Mouse (Mus musculus) retina, postnatal 7 days (tissue): ENCODE results near the gene Cpm.
"Not testable (repeated sequence)": the region's sequence is repeated elsewhere in the genome, so short reads cannot be mapped to it uniquely, and the experiment has no call there.

Experiments used
- DNase-seq: peaks from one replicate; pipeline ENCODE4 v3.0.0-alpha.2; 2012; ENCODE audit warnings: low read depth, low spot score

Gene Cpm

GRCm38 (mm10) chr10:117702024-117702833, 72.9 kb downstream of the Cpm start:
- no peak for DNase-seq

GRCm38 (mm10) chr10:117703506-117703905, 74.2 kb downstream of the Cpm start:
- DNase-seq, result no peak

- DNase-seq, result not testable (repeated sequence)
Measured at GRCm38 (mm10) chr10:117704314-117704963, 75.1 kb downstream of the Cpm start.

GRCm38 (mm10) chr10:117704964-117705335, 75.7 kb downstream of the Cpm start:
- no peak for DNase-seq

- no peak for DNase-seq
Measured at GRCm38 (mm10) chr10:117705806-117706205, 76.5 kb downstream of the Cpm start.

- no peak for DNase-seq
Measured at GRCm38 (mm10) chr10:117706440-117706839, 77.1 kb downstream of the Cpm start.

GRCm38 (mm10) chr10:117707114-117707838, 78.0 kb downstream of the Cpm start:
- no peak for DNase-seq

- no peak for DNase-seq
Measured at GRCm38 (mm10) chr10:117708376-117708775, 79.1 kb downstream of the Cpm start.

- no peak for DNase-seq
Measured at GRCm38 (mm10) chr10:117708856-117709255, 79.6 kb downstream of the Cpm start.

- no peak for DNase-seq
Measured at GRCm38 (mm10) chr10:117709326-117709830, 80.1 kb downstream of the Cpm start.

- peak; percentile 72 for DNase-seq
Measured at GRCm38 (mm10) chr10:117709930-117710603, 80.8 kb downstream of the Cpm start.

- DNase-seq, result peak; percentile 93
Measured at GRCm38 (mm10) chr10:117710604-117711141, 81.4 kb downstream of the Cpm start, which contains the start of gene Mdm2. Gene Mdm2, minus strand, starts transcription at chr10:117710758.

GRCm38 (mm10) chr10:117711408-117711807, 82.1 kb downstream of the Cpm start:
- DNase-seq, result no peak

- no peak for DNase-seq
Measured at GRCm38 (mm10) chr10:117712191-117712754, 83.0 kb downstream of the Cpm start.

- no peak for DNase-seq
Measured at GRCm38 (mm10) chr10:117712871-117713270, 83.6 kb downstream of the Cpm start.

- DNase-seq, result no peak
Measured at GRCm38 (mm10) chr10:117713466-117713865, 84.2 kb downstream of the Cpm start.

- no peak for DNase-seq
Measured at GRCm38 (mm10) chr10:117714048-117714545, 84.8 kb downstream of the Cpm start.

- no peak for DNase-seq
Measured at GRCm38 (mm10) chr10:117714928-117715500, 85.7 kb downstream of the Cpm start.

- DNase-seq, result not testable (repeated sequence)
Measured at GRCm38 (mm10) chr10:117715654-117716053, 86.4 kb downstream of the Cpm start.

- DNase-seq, result no peak
Measured at GRCm38 (mm10) chr10:117716686-117717085, 87.4 kb downstream of the Cpm start.
